Comparison of ENCODE assay signal across 33 mouse cellular contexts in genomic region chr15:3332517-3332916, GRCm38 (mm10). TPM values are rescaled to one million over a fixed set of nuclear protein-coding genes. Genes with fewer than 3 reads are reported as not detected.
A peak's percentile ranks its signal among the peaks of the same experiment; 100 is the strongest.
DNase-seq lines count a peak whose midpoint lies in the region; ATAC-seq and TF ChIP-seq lines count a peak whose summit lies in the region.
"Had no signal": no experiment of that assay in that cellular context is flagged by ENCODE, and none has a peak within 500 bp of the region (broad histone marks: within the 10 kb centered on the region; RNA-seq: fewer than 3 reads in every experiment).

No protein-coding gene starts in this region.

- ATAC-seq in heart, embryonic 12.5 days (ENCODE audit: insufficient number of reproducible peaks, low FRiP score), result no peak
- no peak for ATAC-seq in intestine, postnatal 0 days
- ATAC-seq: CD4-positive, CD25-positive, alpha-beta regulatory T cell, adult 4 months; forebrain, embryonic 14.5 days; inflammation-experienced regulatory T-cells, adult 6 months had no signal

- no peaks in the 10 kb centered on the region for H3K27me3 ChIP-seq in heart, embryonic 12.5 days (replicated peaks)
- no peaks in the 10 kb centered on the region for H3K27me3 ChIP-seq in intestine, postnatal 0 days (replicated peaks; ENCODE audit: control insufficient read depth, insufficient read depth, low read length)
- H3K27me3 ChIP-seq: embryonic facial prominence, embryonic 12.5 days; hindbrain, embryonic 15.5 days; kidney, embryonic 15.5 days; limb, embryonic 13.5 days; lung, embryonic 15.5 days; megakaryocyte, embryonic 14.5 days; midbrain, embryonic 12.5 days; neural tube, embryonic 12.5 days had no signal

- no peaks in the 10 kb centered on the region for H3K4me1 ChIP-seq in heart, embryonic 12.5 days (replicated peaks)
- no peaks in the 10 kb centered on the region for H3K4me1 ChIP-seq in intestine, postnatal 0 days (replicated peaks; ENCODE audit: control insufficient read depth, insufficient read depth, low read length)
- H3K4me1 ChIP-seq: embryonic facial prominence, embryonic 12.5 days; hindbrain, embryonic 10.5 days; hindbrain, embryonic 15.5 days; kidney, embryonic 15.5 days; limb, embryonic 13.5 days; lung, embryonic 15.5 days; megakaryocyte, embryonic 14.5 days; midbrain, embryonic 12.5 days; neural tube, embryonic 12.5 days had no signal

- peaks cover 3% of the 10 kb centered on the region for H3K9me3 ChIP-seq in heart, embryonic 12.5 days (replicated peaks)
- no peaks in the 10 kb centered on the region for H3K9me3 ChIP-seq in intestine, postnatal 0 days (ENCODE audit: control insufficient read depth)
- H3K9me3 ChIP-seq: hindbrain, embryonic 10.5 days; hindbrain, embryonic 15.5 days; lung, embryonic 15.5 days; megakaryocyte, embryonic 14.5 days; midbrain, embryonic 12.5 days had no signal

- no peak overlapping the region for H3K27ac ChIP-seq in heart, embryonic 12.5 days (ENCODE audit: poor library complexity, severe bottlenecking)
- no peak overlapping the region for H3K27ac ChIP-seq in intestine, postnatal 0 days (ENCODE audit: low read depth, low read length)
- H3K27ac ChIP-seq: embryonic facial prominence, embryonic 12.5 days; hindbrain, embryonic 10.5 days; hindbrain, embryonic 15.5 days; kidney, embryonic 15.5 days; limb, embryonic 13.5 days; lung, embryonic 15.5 days; midbrain, embryonic 12.5 days; neural tube, embryonic 12.5 days had no signal

- H3K36me3 ChIP-seq in heart, embryonic 12.5 days, result peaks cover 23% of the 10 kb centered on the region
- peaks cover 25% of the 10 kb centered on the region for H3K36me3 ChIP-seq in intestine, postnatal 0 days (ENCODE audit: control insufficient read depth, insufficient read depth)
- H3K36me3 ChIP-seq: hindbrain, embryonic 10.5 days; hindbrain, embryonic 15.5 days; midbrain, embryonic 12.5 days; neural tube, embryonic 12.5 days had no signal

- 83% methylated on average over 4 of the region's 4 CpGs for WGBS in heart, embryonic 12.5 days
- 93% methylated on average over 4 of the region's 4 CpGs for WGBS in intestine, postnatal 0 days

- no peak overlapping the region for H3K4me3 ChIP-seq in heart, embryonic 12.5 days
- H3K4me3 ChIP-seq in intestine, postnatal 0 days (ENCODE audit: low read depth, low read length), result no peak overlapping the region
- H3K4me3 ChIP-seq: embryonic facial prominence, embryonic 12.5 days; hindbrain, embryonic 10.5 days; hindbrain, embryonic 15.5 days; kidney, embryonic 15.5 days; limb, embryonic 13.5 days; lung, embryonic 15.5 days; megakaryocyte, embryonic 14.5 days; midbrain, embryonic 12.5 days; myocyte; neural tube, embryonic 12.5 days had no signal

- intact Hi-C loops in heart, postnatal 10 days (cut with DNase I), result no loop called here

- no peak overlapping the region for H3K9ac ChIP-seq in heart, embryonic 12.5 days
- H3K9ac ChIP-seq in intestine, postnatal 0 days (ENCODE audit: low read depth, low read length), result no peak overlapping the region
- H3K9ac ChIP-seq: embryonic facial prominence, embryonic 12.5 days; hindbrain, embryonic 15.5 days; kidney, embryonic 15.5 days; limb, embryonic 13.5 days; lung, embryonic 15.5 days; midbrain, embryonic 12.5 days; neural tube, embryonic 12.5 days had no signal

- H3K4me2 ChIP-seq in heart, embryonic 12.5 days, result no peak overlapping the region
- no peak overlapping the region for H3K4me2 ChIP-seq in intestine, postnatal 0 days (replicated peaks; ENCODE audit: low read depth)
- H3K4me2 ChIP-seq: embryonic facial prominence, embryonic 12.5 days; hindbrain, embryonic 15.5 days; kidney, embryonic 15.5 days; limb, embryonic 13.5 days; liver, embryonic 11.5 days; lung, embryonic 15.5 days; midbrain, embryonic 12.5 days; neural tube, embryonic 12.5 days had no signal

- DNase-seq in heart, adult 11 months, result peak; percentile 94
- DNase-seq in heart, adult 9 months (ENCODE audit: low spot score in 2 of 2), result peak; percentile 56 to 71
- DNase-seq in heart, postnatal 10 days, result peak; percentile 59 to 70
- DNase-seq in skeletal muscle tissue, adult 2 months (ENCODE audit: low read depth, low spot score), result peak; percentile 65
- DNase-seq in left cerebral cortex, adult 18-20 months (ENCODE audit: low spot score in 2 of 2), result no peak
- DNase-seq: adrenal gland, postnatal 25 days; cerebellum, adult 11-12 months; cerebellum, adult 9-11 months; embryo, embryonic 11 days; kidney, adult 18-20 months; kidney, postnatal 25 days; right cerebral cortex, postnatal 4 days had no signal

- TF ChIP-seq CTCF in intestine, postnatal 0 days (IDR thresholded peaks at IDR 0.05; ENCODE audit: low read depth), result no peak

RNA-seq across cellular contexts. Expression of gene Ccdc152, which starts 29.2 kb away (rescaled TPM):
- 0.14 TPM in 1 of 2 replicates, not detected in the other for polyA plus RNA-seq in heart, embryonic 12.5 days (2016; fragmentation: Nextera tagmentation; extraction: Ambion mirVana)
- under 1 TPM; 0.20 to 0.45 TPM for total RNA-seq in heart, postnatal 10 days (2021)
- total RNA-seq in left cerebral cortex, adult 18-20 months (2021), result not detected
- polyA plus RNA-seq in intestine, postnatal 0 days (2015; fragmentation: Nextera tagmentation; extraction: Ambion mirVana), result 4.8 and 5.7 TPM in 2 replicates
- total RNA-seq: adrenal gland, postnatal 25 days; layer of hippocampus, adult 18-20 months; layer of hippocampus, postnatal 10 days; left cerebral cortex, adult 8-10 months; left cerebral cortex, postnatal 36 days; midbrain, postnatal 0 days had no signal
- polyA plus RNA-seq: embryonic facial prominence, embryonic 12.5 days; hindbrain, embryonic 10.5 days; hindbrain, embryonic 15.5 days; kidney, embryonic 15.5 days; myocyte had no signal

Comparison
In these comparisons a context has a peak if more than half of its experiments do, and no peak if none do; other contexts are left out.
1. DNase-seq: peak in heart, adult 11 months (single experiment), heart, adult 9 months (2 of 2), heart, postnatal 10 days (2 of 2) and skeletal muscle tissue, adult 2 months (single experiment); none in left cerebral cortex, adult 18-20 months (0 of 2).